Mouse (Mus musculus) MEL (cell line): ENCODE results near the gene Gabbr2.

Experiments
- CTCF ChIP-seq, 3 experiments: IDR thresholded peaks in 2 of 3; conservative IDR thresholded peaks in 1 of 3; 2 replicates each; pipeline ENCODE4 v1.5.1; 2011 to 2012; ENCODE audit warnings: low read length in 3 of 3, low read depth in 2 of 3, mild to moderate bottlenecking in 2 of 3, improper control_type of control experiment in 1 of 3, inconsistent platforms in 1 of 3, mixed read lengths in 1 of 3, moderate library complexity in 1 of 3; ENCODE audit not compliant: control insufficient read depth in 1 of 3, insufficient read depth in 1 of 3, poor library complexity in 1 of 3, severe bottlenecking in 1 of 3
- SIN3A ChIP-seq: IDR thresholded peaks from 2 replicates; pipeline ENCODE4 v1.6.1; 2012; ENCODE audit warnings: low read length, improper control_type of control experiment, inconsistent platforms

GRCm38 (mm10) chr4:46745536-46745935 lies 246.1 kb downstream of the Gabbr2 start:
- TF ChIP-seq SIN3A: no peak
- TF ChIP-seq CTCF (IDR thresholded peaks at IDR 0.05 in 2 of 3, conservative IDR thresholded peaks at IDR 0.05 in 1 of 3; ENCODE audit: control insufficient read depth in 1 of 3, insufficient read depth in 1 of 3, low read depth in 2 of 3, low read length in 3 of 3, poor library complexity in 1 of 3, severe bottlenecking in 1 of 3): no peak
